Mouse (Mus musculus) kidney, adult 2 months (tissue): ENCODE measurements around the gene Gjb4.

Experiments used
- CTCF ChIP-seq: fragments of 200-500 bp; conservative IDR thresholded peaks from 2 replicates; pipeline ENCODE4 v1.5.1; 2011; ENCODE audit warnings: low read depth, mild to moderate bottlenecking, control low read depth, low read length, moderate library complexity, mixed read lengths; ENCODE audit not compliant: insufficient read depth, insufficient read length
- POLR2A ChIP-seq: fragments of 200-500 bp; IDR thresholded peaks from one replicate; pipeline ENCODE4 v1.6.1; 2011; ENCODE audit warnings: low read depth, low read length, control low read depth

DNA sequence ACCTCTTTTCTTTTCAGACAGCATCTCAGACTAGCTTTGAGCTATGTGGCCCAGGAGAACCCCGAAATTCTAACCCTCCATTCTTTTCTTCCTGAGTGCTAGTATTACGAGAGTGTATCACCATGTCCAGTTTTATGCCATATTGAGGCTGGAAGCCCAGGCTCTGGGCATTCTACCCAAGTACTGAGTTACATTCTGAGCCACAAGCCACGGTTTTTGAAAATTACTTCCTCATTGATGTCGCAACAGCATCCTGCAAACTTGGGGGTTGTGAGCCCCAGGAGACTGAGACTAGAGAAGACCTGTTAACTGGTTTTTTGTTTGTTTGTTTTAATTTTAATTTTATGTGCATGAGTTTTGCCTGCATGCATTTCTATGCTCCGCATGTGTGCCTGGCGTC lies 26.1 kb downstream of the Gjb4 start:
- TF ChIP-seq POLR2A (no peak), CTCF (no peak)
